15 mouse cellular contexts compared by ENCODE assay signal in the genomic region with DNA sequence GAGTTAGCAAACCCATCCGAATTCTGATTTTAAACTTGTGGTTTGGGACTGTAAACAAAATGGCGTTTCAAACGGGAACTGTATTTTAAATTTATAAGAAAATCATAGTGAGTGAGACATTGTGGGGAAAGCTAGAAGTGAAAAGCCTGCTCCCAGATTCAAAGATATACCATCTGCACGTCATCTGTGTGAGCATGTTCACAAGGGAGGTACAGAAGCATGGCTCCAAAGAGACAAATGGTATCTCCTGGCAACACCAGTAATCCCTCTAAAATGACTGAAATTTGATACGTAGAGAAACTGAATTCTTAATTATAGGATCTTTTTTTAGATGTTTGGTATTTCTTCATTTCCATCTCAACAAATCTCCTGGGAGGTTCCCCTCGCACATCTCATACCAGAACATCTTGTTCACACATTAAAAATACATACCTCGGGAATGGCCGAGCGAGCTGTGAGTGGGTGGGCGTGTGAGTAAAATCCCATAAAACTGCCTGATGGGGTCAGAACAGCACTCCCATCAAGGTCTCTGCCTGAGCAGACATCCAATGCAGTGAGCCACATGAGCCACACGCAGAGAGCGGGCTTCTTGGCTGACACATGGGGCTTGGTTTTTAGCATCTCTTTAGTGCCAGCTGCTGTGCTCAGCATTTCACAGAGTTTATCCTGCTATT. TPM values are rescaled to one million over a fixed set of nuclear protein-coding genes. Genes with fewer than 3 reads are reported as not detected.
DNase-seq lines count a peak whose midpoint lies in the region; ATAC-seq and TF ChIP-seq lines count a peak whose summit lies in the region.
"Had no signal": no experiment of that assay in that cellular context is flagged by ENCODE, and none has a peak within 500 bp of the region (broad histone marks: within the 10 kb centered on the region; RNA-seq: fewer than 3 reads in every experiment).

No protein-coding gene starts in this region.

- H3K9ac ChIP-seq in midbrain, embryonic 14.5 days (replicated peaks; ENCODE audit: low read length), result no peak overlapping the region
- no peak overlapping the region for H3K9ac ChIP-seq in liver, postnatal 0 days (replicated peaks)
- H3K9ac ChIP-seq: liver, embryonic 15.5 days had no signal

- no peaks in the 10 kb centered on the region for H3K9me3 ChIP-seq in midbrain, embryonic 14.5 days (ENCODE audit: control insufficient read depth, low read length)
- no peaks in the 10 kb centered on the region for H3K9me3 ChIP-seq in midbrain, embryonic 10.5 days (replicated peaks)
- H3K9me3 ChIP-seq in liver, postnatal 0 days (ENCODE audit: low read length), result no peaks in the 10 kb centered on the region
- H3K9me3 ChIP-seq: liver, embryonic 15.5 days had no signal

- no peaks in the 10 kb centered on the region for H3K36me3 ChIP-seq in midbrain, embryonic 14.5 days (ENCODE audit: control insufficient read depth, insufficient read depth, low read length)
- H3K36me3 ChIP-seq in midbrain, embryonic 10.5 days, result no peaks in the 10 kb centered on the region
- no peaks in the 10 kb centered on the region for H3K36me3 ChIP-seq in liver, postnatal 0 days (replicated peaks; ENCODE audit: insufficient read depth, low read length)
- H3K36me3 ChIP-seq: liver, embryonic 15.5 days had no signal

- no peak for TF ChIP-seq EP300 in liver, postnatal 0 days (IDR thresholded peaks at IDR 0.05; ENCODE audit: low read depth)

- no peaks in the 10 kb centered on the region for H3K27me3 ChIP-seq in midbrain, embryonic 14.5 days (ENCODE audit: control insufficient read depth, insufficient read depth, low read length)
- no peaks in the 10 kb centered on the region for H3K27me3 ChIP-seq in midbrain, embryonic 10.5 days (ENCODE audit: low read depth, poor library complexity, severe bottlenecking)
- no peaks in the 10 kb centered on the region for H3K27me3 ChIP-seq in liver, postnatal 0 days (ENCODE audit: insufficient read depth, low read length)
- H3K27me3 ChIP-seq: liver, embryonic 15.5 days had no signal

- no peak overlapping the region for H3K4me3 ChIP-seq in midbrain, embryonic 14.5 days (replicated peaks; ENCODE audit: low read depth, low read length)
- no peak overlapping the region for H3K4me3 ChIP-seq in midbrain, embryonic 10.5 days
- no peak overlapping the region for H3K4me3 ChIP-seq in liver, postnatal 0 days (ENCODE audit: low read depth, low read length)
- H3K4me3 ChIP-seq: liver, embryonic 15.5 days had no signal

- no peak overlapping the region for H3K27ac ChIP-seq in midbrain, embryonic 14.5 days (replicated peaks; ENCODE audit: low read depth, low read length)
- H3K27ac ChIP-seq in midbrain, embryonic 10.5 days (replicated peaks), result no peak overlapping the region
- H3K27ac ChIP-seq in liver, postnatal 0 days (ENCODE audit: low read depth), result no peak overlapping the region
- H3K27ac ChIP-seq: liver, embryonic 15.5 days had no signal

- WGBS in midbrain, embryonic 14.5 days, result 65% methylated on average over 12 of the region's 12 CpGs
- 86% methylated on average over 12 of the region's 12 CpGs for WGBS in midbrain, embryonic 10.5 days
- WGBS in liver, postnatal 0 days (ENCODE audit: insufficient replicate concordance), result 83% methylated on average over 12 of the region's 12 CpGs

- no peak overlapping the region for H3K4me2 ChIP-seq in midbrain, embryonic 14.5 days (ENCODE audit: low read length)
- H3K4me2 ChIP-seq in liver, postnatal 0 days (ENCODE audit: low read depth, low read length), result no peak overlapping the region
- H3K4me2 ChIP-seq: liver, embryonic 15.5 days had no signal

- DNase-seq in embryo, embryonic 11 days, result peak; percentile 18
- DNase-seq in embryo, embryonic 10 days (ENCODE audit: low spot score), result no peak
- peak; percentile 35 for DNase-seq in midbrain, embryonic 14.5 days
- DNase-seq in midbrain, embryonic 10.5 days (ENCODE audit: low spot score), result no peak
- DNase-seq in left cerebral cortex, postnatal 36 days (ENCODE audit: low spot score in 2 of 2), result peak; percentile 37 to 58
- DNase-seq in right cerebral cortex, postnatal 25 days, result peak; percentile 27
- DNase-seq in liver, postnatal 0 days, result no peak
- DNase-seq: adrenal gland, adult 2 months; kidney, adult 8-10 months had no signal

- TF ChIP-seq CTCF in liver, postnatal 0 days (IDR thresholded peaks at IDR 0.05; ENCODE audit: low read depth), result no peak

- intact Hi-C loops in left cerebral cortex, postnatal 36 days (cut with DNase I), result no loop called here

- ATAC-seq in midbrain, embryonic 14.5 days (ENCODE audit: low FRiP score, low TSS enrichment), result no peak
- no peak for ATAC-seq in liver, postnatal 0 days
- ATAC-seq in megakaryocyte, adult 5-6 weeks (ENCODE audit: poor library complexity, severe bottlenecking), result no peak

- no peaks in the 10 kb centered on the region for H3K4me1 ChIP-seq in midbrain, embryonic 14.5 days (ENCODE audit: control insufficient read depth, insufficient read depth, low read length)
- peaks cover 8% of the 10 kb centered on the region for H3K4me1 ChIP-seq in midbrain, embryonic 10.5 days
- no peaks in the 10 kb centered on the region for H3K4me1 ChIP-seq in liver, postnatal 0 days (ENCODE audit: insufficient read depth)
- H3K4me1 ChIP-seq: liver, embryonic 15.5 days had no signal

RNA-seq across cellular contexts. Expression of gene Gm21962, which starts 23.8 kb away (rescaled TPM):
- not detected in 2 replicates for polyA plus RNA-seq in midbrain, embryonic 14.5 days (2014; fragmentation: Nextera tagmentation; extraction: Ambion mirVana)
- polyA plus RNA-seq in midbrain, embryonic 10.5 days (2016; fragmentation: Nextera tagmentation; extraction: Ambion mirVana), result not detected in 2 replicates
- total RNA-seq in left cerebral cortex, postnatal 36 days (2021), result not detected
- not detected in 2 replicates for polyA plus RNA-seq in liver, postnatal 0 days (2015; fragmentation: Nextera tagmentation; extraction: Ambion mirVana)
- not detected in 2 replicates for total RNA-seq in megakaryocyte, adult 5-6 weeks (2015)
- not detected in 2 replicates for total RNA-seq in megakaryocyte, adult 5-6 weeks (2017)
- total RNA-seq: adrenal gland, adult 2 months; gastrocnemius, adult 18-20 months; MEL had no signal
- polyA plus RNA-seq: adrenal gland, adult 2 months; heart, postnatal 0 days; liver, embryonic 15.5 days; stomach, embryonic 14.5 days had no signal

RNA-seq across cellular contexts. Expression of gene Ddit4l, which starts 26.2 kb away (rescaled TPM):
- 3.2 and 6.5 TPM in 2 replicates for polyA plus RNA-seq in midbrain, embryonic 14.5 days (2014; fragmentation: Nextera tagmentation; extraction: Ambion mirVana)
- polyA plus RNA-seq in midbrain, embryonic 10.5 days (2016; fragmentation: Nextera tagmentation; extraction: Ambion mirVana), result 13.6 and 16.4 TPM in 2 replicates
- 10 to 100 TPM; 22.1 to 24.3 TPM for total RNA-seq in left cerebral cortex, postnatal 36 days (2021)
- polyA plus RNA-seq in liver, postnatal 0 days (2015; fragmentation: Nextera tagmentation; extraction: Ambion mirVana), result 0.95 and 2.5 TPM in 2 replicates
- not detected in 2 replicates for total RNA-seq in megakaryocyte, adult 5-6 weeks (2015)
- total RNA-seq in megakaryocyte, adult 5-6 weeks (2017), result not detected in 2 replicates
- total RNA-seq: MEL had no signal

Comparison
In these comparisons a context has a peak if more than half of its experiments do, and no peak if none do; other contexts are left out.
1. DNase-seq: peak in embryo, embryonic 11 days (single experiment), midbrain, embryonic 14.5 days (single experiment), left cerebral cortex, postnatal 36 days (2 of 2) and right cerebral cortex, postnatal 25 days (single experiment); none in embryo, embryonic 10 days (single experiment), midbrain, embryonic 10.5 days (single experiment) and liver, postnatal 0 days (single experiment).